Mouse (Mus musculus) embryonic facial prominence, embryonic 10.5 days (tissue): ENCODE data around the gene Gm4756. TPM values are rescaled to one million over a fixed set of nuclear protein-coding genes. Genes with fewer than 3 reads are reported as not detected.
A peak's percentile ranks its signal among the peaks of the same experiment; 100 is the strongest.

Experiments used
- DNase-seq: peaks from one replicate; pipeline ENCODE4 v3.0.0-alpha.2; 2017; ENCODE audit warnings: low spot score
- H3K27ac ChIP-seq: fragments of 300-500 bp; sonication (generic); replicated peaks from 2 replicates; pipeline ENCODE4 v1.5.1; 2016; ENCODE audit warnings: mild to moderate bottlenecking
- H3K27me3 ChIP-seq: fragments of 300-500 bp; sonication (generic); replicated peaks from 2 replicates; pipeline ENCODE4 v1.6.1; 2016; ENCODE audit warnings: low read depth, mild to moderate bottlenecking; ENCODE audit not compliant: poor library complexity, severe bottlenecking
- H3K36me3 ChIP-seq: fragments of 300-500 bp; sonication (generic); replicated peaks from 2 replicates; pipeline ENCODE4 v1.6.1; 2016; ENCODE audit warnings: mild to moderate bottlenecking, moderate library complexity
- H3K4me1 ChIP-seq: fragments of 300-500 bp; sonication (generic); 2 replicates; pipeline ENCODE4 v1.6.1; 2016
- H3K4me3 ChIP-seq: fragments of 300-500 bp; sonication (generic); 2 replicates; pipeline ENCODE4 v1.5.1; 2016; ENCODE audit warnings: mild to moderate bottlenecking, moderate library complexity
- H3K9me3 ChIP-seq: fragments of 300-500 bp; sonication (generic); 2 replicates; pipeline ENCODE4 v1.6.1; 2016; ENCODE audit warnings: mild to moderate bottlenecking
- WGBS: fragments of 180-500 bp; shearing (Covaris S2); methylation state at CpG from one replicate; pipeline ENCODE4 v1.1.7; 2016; 5-methylcytosine and 5-hydroxymethylcytosine counted together
- polyA plus RNA-seq: library from polyadenylated mRNA; unstranded; fragments of >200 nt; fragmentation: Nextera tagmentation; extraction: Ambion mirVana; gene quantifications from 2 replicates; pipeline ENCODE4 v1.2.1, GENCODE M21; 2016

Gene Gm4756
- polyA plus RNA-seq, 1 experiment from 2014 or later, result not detected

GRCm38 (mm10) chr12:72674079-72674797 is 24.8 kb upstream of the Gm4756 start:
- Histone ChIP-seq H3K4me3 (no peak overlapping the region), H3K27me3 (no peaks in the 10 kb centered on the region), H3K27ac (no peak overlapping the region), H3K9me3 (no peaks in the 10 kb centered on the region), H3K36me3 (no peaks in the 10 kb centered on the region), H3K4me1 (no peaks in the 10 kb centered on the region)
- no peak for DNase-seq
- 76% methylated on average over 7 of the region's 7 CpGs for WGBS

- DNase-seq, result no peak
- no peaks in the 10 kb centered on the region for H3K36me3 ChIP-seq
- 92% methylated on average over 6 of the region's 6 CpGs for WGBS
- no peaks in the 10 kb centered on the region for H3K27me3 ChIP-seq
- 0 out of 2 replicates have a peak, but pooled peaks cover 5% of the 10 kb centered on the region for H3K4me1 ChIP-seq
- no peak overlapping the region for H3K4me3 ChIP-seq
- no peaks in the 10 kb centered on the region for H3K9me3 ChIP-seq
- no peak overlapping the region for H3K27ac ChIP-seq
Measured at GRCm38 (mm10) chr12:72671516-72672135, 22.2 kb upstream of the Gm4756 start.

GRCm38 (mm10) chr12:72670921-72671320 is 21.5 kb upstream of the Gm4756 start:
- 93% methylated on average over 8 of the region's 8 CpGs for WGBS
- Histone ChIP-seq H3K9me3 (no peaks in the 10 kb centered on the region), H3K36me3 (no peaks in the 10 kb centered on the region), H3K4me1 (0 out of 2 replicates have a peak, but pooled peaks cover 7% of the 10 kb centered on the region), H3K4me3 (no peak overlapping the region), H3K27ac (no peak overlapping the region), H3K27me3 (0 out of 2 replicates have a peak, but pooled peaks cover 2% of the 10 kb centered on the region)
- DNase-seq, result no peak

DNA sequence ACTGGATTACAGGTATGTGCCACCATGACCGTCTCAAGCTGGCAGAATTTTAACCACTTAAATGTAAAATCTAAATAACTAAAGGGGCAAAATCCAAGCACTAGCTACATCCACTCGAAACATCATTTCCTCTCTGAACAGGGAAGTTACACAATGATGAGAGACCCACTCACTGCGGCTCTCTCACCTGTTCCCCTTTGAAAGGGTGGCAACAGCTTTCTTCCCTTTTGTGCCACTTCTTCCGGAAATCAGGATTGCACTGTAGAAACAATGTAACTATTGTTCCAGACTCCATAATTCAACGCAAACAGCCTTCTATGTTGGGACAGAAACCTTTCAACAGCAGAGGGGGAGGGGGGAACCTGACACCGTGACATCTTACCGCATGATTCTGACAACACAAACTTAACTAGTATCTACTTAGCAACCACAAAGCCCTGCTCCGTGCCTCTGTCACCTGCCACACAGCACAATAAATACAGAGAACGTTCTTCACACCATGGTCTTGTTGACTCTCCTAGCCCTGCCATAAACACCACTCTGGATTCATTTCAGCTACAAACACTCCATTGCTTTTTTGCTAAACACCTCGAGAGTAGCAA is 18.5 kb upstream of the Gm4756 start:
- no peaks in the 10 kb centered on the region for H3K36me3 ChIP-seq
- H3K4me1 ChIP-seq, result peaks cover 20% of the 10 kb centered on the region
- no peaks in the 10 kb centered on the region for H3K9me3 ChIP-seq
- 59% methylated on average over 10 of the region's 10 CpGs for WGBS
- DNase-seq, result no peak
- H3K4me3 ChIP-seq, result no peak overlapping the region
- H3K27me3 ChIP-seq, result peaks cover 10% of the 10 kb centered on the region
- H3K27ac ChIP-seq, result no peak overlapping the region

DNA sequence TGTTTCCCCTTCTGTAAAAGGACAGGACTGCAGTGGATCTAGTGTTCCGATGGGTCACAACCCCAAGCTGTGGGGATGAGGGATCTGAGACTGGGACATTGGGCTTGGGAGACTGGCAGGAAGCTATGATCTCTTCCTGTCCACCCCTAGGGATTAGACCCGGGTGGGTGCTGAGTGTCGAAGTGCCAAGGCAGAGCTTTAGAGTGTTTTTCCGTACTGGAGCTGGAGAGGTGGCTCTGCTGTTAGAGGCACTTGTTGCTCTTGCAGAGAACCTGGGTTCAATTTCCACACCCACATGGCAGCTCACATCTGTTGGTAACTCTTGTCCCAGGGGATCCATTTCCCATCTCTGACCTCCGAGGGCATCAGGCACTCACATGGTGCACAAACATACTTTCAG is 16.6 kb upstream of the Gm4756 start:
- WGBS, result 78% methylated on average over 5 of the region's 5 CpGs

DNA sequence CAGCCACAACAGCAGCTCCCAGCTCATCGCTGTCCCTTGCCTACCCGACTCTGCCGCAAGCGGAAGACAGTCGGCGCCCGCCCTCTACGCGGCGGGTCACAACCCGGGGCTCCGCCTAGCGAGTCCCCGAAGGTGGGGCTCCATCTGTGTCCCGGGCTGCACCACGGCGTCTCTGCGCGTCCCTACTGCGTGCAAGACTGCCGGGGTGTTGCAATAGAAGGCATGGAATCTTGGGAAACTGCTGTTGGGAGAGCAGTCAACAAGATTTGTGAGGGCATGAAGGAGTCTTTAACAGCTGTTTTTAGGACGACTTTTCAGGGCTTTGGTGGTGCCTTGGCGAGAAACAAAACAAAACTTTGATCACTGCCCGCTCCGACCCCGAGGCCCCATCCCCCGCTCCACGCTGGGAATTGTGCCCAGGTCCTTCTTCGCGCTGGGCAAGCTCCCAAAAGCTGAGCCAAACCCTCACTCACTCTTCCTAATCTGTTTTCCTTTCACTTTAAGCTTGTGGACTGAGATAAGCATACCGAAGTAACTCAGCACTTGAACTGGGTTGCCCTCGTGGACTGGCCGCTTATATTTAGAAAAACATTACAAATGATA is 15.4 kb upstream of the Gm4756 start, which contains the start of gene Dhrs7:
TSS of gene Dhrs7 (minus strand) at position 175 of the 603 bp plus-strand sequence.
- peak within 1 kb of the TSS; percentile 67 for H3K4me3 ChIP-seq
- no peaks in the 10 kb centered on the region for H3K36me3 ChIP-seq
- peaks cover 20% of the 10 kb centered on the region for H3K4me1 ChIP-seq
- 4% methylated on average over 33 of the region's 33 CpGs for WGBS
- DNase-seq, result peak; percentile 86
- H3K9me3 ChIP-seq, result no peaks in the 10 kb centered on the region
- H3K27ac ChIP-seq, result peak within 1 kb of the TSS; percentile 81
- peaks cover 10% of the 10 kb centered on the region for H3K27me3 ChIP-seq

More for the DNA sequence above, 16.6 kb upstream of the Gm4756 start:
- H3K27me3 ChIP-seq, result peaks cover 10% of the 10 kb centered on the region
- H3K4me3 ChIP-seq, result no peak overlapping the region
- no peak overlapping the region for H3K27ac ChIP-seq
- no peaks in the 10 kb centered on the region for H3K9me3 ChIP-seq
- no peaks in the 10 kb centered on the region for H3K36me3 ChIP-seq
- no peak for DNase-seq
- H3K4me1 ChIP-seq, result peaks cover 20% of the 10 kb centered on the region

GRCm38 (mm10) chr12:72664020-72664734 is 14.7 kb upstream of the Gm4756 start:
- Histone ChIP-seq H3K27me3 (peaks cover 10% of the 10 kb centered on the region), H3K36me3 (no peaks in the 10 kb centered on the region), H3K9me3 (no peaks in the 10 kb centered on the region), H3K27ac (peak overlapping the region; percentile 81), H3K4me1 (peaks cover 20% of the 10 kb centered on the region), H3K4me3 (peak overlapping the region; percentile 67)
- no peak for DNase-seq
- WGBS, result 12% methylated on average over 28 of the region's 28 CpGs

DNA sequence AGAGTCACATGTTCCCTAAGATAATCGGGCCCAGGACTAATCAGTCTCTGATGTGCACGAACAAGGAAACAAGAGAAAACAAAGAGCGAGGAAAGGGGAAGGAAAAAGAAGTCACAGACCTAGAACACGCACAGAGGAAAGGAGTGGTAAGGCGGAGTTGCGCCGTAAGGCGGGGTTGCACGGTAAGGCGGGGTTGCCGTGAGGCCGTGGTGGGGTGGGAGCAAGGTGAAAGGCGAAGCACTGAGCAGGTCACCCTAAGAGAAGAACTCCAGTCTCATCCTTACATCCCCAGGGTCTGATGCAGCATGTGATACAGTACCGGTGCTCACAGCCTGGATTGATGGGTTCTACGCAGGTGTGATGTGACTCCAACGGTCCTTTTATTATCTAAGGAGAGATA is 6.3 kb upstream of the Gm4756 start:
- DNase-seq, result no peak
- H3K4me1 ChIP-seq, result no peaks in the 10 kb centered on the region
- no peaks in the 10 kb centered on the region for H3K9me3 ChIP-seq
- H3K4me3 ChIP-seq, result no peak overlapping the region
- H3K27ac ChIP-seq, result no peak overlapping the region
- H3K27me3 ChIP-seq, result no peaks in the 10 kb centered on the region
- no peaks in the 10 kb centered on the region for H3K36me3 ChIP-seq
- WGBS, result 89% methylated on average over 16 of the region's 16 CpGs

DNA sequence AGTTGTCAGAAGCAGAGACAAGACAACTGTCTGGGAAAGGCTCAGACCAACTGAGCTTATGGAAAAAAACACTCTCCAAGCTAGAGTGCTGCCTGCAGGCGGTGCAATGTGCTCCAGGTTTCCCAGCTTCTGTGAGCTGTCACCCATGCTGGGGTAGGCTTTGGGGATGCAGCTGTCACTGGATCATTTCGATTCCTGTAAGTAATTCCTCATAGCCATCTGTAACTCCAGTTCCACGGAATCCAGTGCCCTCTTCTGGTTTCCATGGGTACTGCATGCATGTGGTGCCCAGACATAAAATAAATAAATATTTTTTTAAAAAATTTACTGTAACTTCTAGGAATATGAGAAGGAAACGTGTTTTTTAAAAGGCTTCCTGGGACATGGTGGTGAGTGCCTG is 5.2 kb upstream of the Gm4756 start:
- Histone ChIP-seq H3K27me3 (no peaks in the 10 kb centered on the region), H3K27ac (no peak overlapping the region), H3K4me3 (no peak overlapping the region), H3K9me3 (no peaks in the 10 kb centered on the region), H3K36me3 (no peaks in the 10 kb centered on the region), H3K4me1 (no peaks in the 10 kb centered on the region)
- 19% methylated on average over 4 of the region's 4 CpGs for WGBS
- DNase-seq, result peak; percentile 63

DNA sequence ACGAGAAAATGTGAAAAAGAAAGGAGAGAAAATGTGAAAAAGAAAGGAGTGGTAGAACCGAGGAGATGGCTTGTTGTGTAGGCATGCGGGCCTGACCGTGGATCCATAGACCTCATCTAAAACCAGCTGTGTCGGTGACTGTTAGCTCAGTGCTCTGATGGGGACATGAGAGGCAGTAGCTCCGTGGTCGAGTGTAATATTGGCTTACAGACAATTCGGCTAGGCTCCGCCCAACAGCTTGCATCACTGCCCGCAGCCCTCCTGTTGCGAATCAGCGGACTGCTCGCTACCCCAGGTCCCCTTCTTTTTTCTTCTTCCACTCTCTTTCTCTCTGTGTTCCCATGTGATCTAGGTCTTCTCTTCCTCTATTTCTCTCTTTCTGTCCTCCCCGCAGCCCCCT is 540 bp downstream of the Gm4756 start:
- WGBS, result 94% methylated on average over 14 of the region's 14 CpGs
- H3K9me3 ChIP-seq, result peaks cover 4% of the 10 kb centered on the region; the same call in 1 of the 2 replicates
- no peak for DNase-seq

DNA sequence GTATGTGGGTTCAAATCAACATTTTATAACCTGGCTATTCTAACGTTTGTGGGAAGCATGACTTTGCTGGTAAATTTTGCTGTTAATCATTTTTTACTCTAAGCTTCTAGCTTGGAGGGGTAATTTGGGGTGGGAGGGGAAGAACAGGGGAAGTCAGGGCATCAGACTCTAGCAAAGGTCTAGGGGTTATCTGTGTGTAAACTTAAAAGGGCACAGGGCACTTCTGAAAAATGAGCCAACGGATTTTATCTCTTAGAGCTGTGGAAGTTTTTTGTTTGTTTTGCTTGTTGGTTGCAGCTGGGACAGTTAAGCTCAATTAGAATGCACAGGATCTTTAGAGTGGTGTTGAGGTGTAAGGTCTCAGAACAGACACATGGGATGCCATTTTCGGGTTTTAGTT is 11.4 kb downstream of the Gm4756 start:
- WGBS, result 81% methylated on average over 3 of the region's 3 CpGs

More for the DNA sequence above, 540 bp downstream of the Gm4756 start:
- H3K36me3 ChIP-seq, result no peaks in the 10 kb centered on the region
- H3K4me1 ChIP-seq, result no peaks in the 10 kb centered on the region
- H3K4me3 ChIP-seq, result no peak overlapping the region
- H3K27ac ChIP-seq, result no peak overlapping the region
- H3K27me3 ChIP-seq, result no peaks in the 10 kb centered on the region

GRCm38 (mm10) chr12:72628751-72629150 is 20.7 kb downstream of the Gm4756 start:
- no peak for DNase-seq
- Histone ChIP-seq H3K27me3 (no peaks in the 10 kb centered on the region), H3K27ac (no peak overlapping the region), H3K4me3 (no peak overlapping the region), H3K4me1 (no peaks in the 10 kb centered on the region), H3K36me3 (no peaks in the 10 kb centered on the region), H3K9me3 (no peaks in the 10 kb centered on the region)
- 90% methylated on average over 7 of the region's 7 CpGs for WGBS

More for the DNA sequence above, 11.4 kb downstream of the Gm4756 start:
- Histone ChIP-seq H3K9me3 (peaks cover 29% of the 10 kb centered on the region), H3K4me3 (no peak overlapping the region), H3K36me3 (no peaks in the 10 kb centered on the region), H3K4me1 (no peaks in the 10 kb centered on the region), H3K27me3 (no peaks in the 10 kb centered on the region), H3K27ac (no peak overlapping the region)
- no peak for DNase-seq
